Mouse (Mus musculus) thymus, adult 2 months (tissue): ENCODE measurements around the gene P4ha2.

Experiments used
- CTCF ChIP-seq: fragments of 200-500 bp; IDR thresholded peaks from 2 replicates; pipeline ENCODE4 v1.5.1; 2012; ENCODE audit warnings: mild to moderate bottlenecking, control low read depth, low read length, moderate library complexity, borderline replicate concordance; ENCODE audit not compliant: control insufficient read depth, poor library complexity, insufficient read depth; ENCODE audit errors: extremely low read depth
- POLR2A ChIP-seq: fragments of 200-500 bp; IDR thresholded peaks from 2 replicates; pipeline ENCODE4 v1.6.1; 2012; ENCODE audit warnings: mild to moderate bottlenecking, low read length, control low read depth, moderate library complexity; ENCODE audit not compliant: control insufficient read depth, poor library complexity, insufficient read depth; ENCODE audit errors: extremely low read depth

DNA sequence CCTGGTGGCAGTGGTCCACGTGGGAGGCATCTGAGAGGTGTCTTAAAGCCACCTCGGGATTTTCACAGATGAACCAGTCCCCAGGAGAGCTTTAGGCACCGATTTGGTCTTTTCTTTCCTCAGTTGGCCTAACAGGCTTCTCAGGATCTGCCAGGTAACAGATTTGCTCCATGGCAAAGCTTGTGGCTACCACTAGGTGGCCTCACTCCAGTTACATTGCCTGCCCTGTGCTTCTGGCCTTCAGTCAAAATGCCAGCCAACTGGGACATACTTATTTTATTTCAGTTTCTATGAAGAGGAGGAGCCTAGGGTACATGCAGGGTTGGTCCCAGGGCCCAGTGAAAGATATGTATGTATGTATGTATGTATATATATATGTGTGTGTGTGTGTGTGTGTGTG lies 6.9 kb upstream of the P4ha2 start:
- TF ChIP-seq CTCF (no peak), POLR2A (no peak)
